Mouse (Mus musculus): ENCODE results near the gene Dnah10. TPM values are rescaled to one million over a fixed set of nuclear protein-coding genes. Genes with fewer than 3 reads are reported as not detected.
A peak's percentile ranks its signal among the peaks of the same experiment; 100 is the strongest.

The Dnah10 gene
- total RNA-seq, 2 experiments from 2014 or later = 0.05 to 0.18 TPM

DNA sequence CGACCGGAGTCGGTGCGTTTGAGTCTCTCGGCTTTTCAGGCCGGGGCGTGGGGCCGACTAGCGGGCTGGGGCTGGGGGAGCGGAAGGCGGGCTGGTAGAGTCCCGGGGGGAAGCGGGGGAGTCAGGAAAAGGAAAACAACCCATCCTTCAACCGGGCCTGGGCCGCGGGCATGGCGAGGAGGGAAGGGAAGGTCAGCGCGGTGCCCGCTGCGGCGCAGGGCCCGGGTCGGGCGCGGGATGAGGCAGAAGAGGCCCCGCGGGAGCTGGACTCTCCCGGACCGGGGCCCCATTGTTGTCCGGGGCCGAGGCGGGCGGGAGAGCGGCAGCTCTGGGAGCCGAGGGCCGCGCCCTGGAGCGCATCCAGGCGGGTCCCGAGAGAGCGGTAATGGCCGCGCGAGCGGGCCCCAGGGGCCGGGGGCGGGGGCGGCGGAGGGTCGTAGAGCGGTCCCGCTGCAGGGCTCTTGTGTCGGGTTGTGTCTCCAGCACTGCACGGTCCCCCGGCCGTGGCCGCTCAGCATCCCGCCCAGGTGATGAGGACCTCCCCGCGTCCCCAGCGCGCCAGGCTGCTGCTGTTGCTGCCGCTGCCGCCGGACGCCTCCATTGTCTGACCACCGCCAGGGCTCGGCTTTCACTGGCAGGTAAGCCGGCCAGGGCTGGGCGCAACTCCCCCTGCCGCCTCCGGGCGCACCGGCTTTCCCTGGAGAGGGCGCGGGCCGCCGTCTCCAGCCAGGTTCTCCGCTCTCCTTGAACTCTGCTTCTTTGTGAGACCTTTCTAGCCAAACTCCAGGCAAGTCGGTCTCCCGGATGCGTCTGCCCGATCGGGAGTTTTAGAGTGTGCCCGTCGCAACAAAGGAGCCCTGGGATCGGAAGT lies 138.2 kb downstream of the Dnah10 start:
- no peak for DNase-seq (ENCODE audit: low spot score)

GRCm38 (mm10) chr5:124868981-124869380 lies 144.1 kb downstream of the Dnah10 start:
- peak; percentile 45 for DNase-seq (ENCODE audit: low spot score)

GRCm38 (mm10) chr5:124872033-124872432 lies 147.1 kb downstream of the Dnah10 start:
- peak; percentile 22 for DNase-seq (ENCODE audit: low spot score)

GRCm38 (mm10) chr5:124873096-124873495 lies 148.2 kb downstream of the Dnah10 start:
- DNase-seq (ENCODE audit: low spot score) = no peak

DNA sequence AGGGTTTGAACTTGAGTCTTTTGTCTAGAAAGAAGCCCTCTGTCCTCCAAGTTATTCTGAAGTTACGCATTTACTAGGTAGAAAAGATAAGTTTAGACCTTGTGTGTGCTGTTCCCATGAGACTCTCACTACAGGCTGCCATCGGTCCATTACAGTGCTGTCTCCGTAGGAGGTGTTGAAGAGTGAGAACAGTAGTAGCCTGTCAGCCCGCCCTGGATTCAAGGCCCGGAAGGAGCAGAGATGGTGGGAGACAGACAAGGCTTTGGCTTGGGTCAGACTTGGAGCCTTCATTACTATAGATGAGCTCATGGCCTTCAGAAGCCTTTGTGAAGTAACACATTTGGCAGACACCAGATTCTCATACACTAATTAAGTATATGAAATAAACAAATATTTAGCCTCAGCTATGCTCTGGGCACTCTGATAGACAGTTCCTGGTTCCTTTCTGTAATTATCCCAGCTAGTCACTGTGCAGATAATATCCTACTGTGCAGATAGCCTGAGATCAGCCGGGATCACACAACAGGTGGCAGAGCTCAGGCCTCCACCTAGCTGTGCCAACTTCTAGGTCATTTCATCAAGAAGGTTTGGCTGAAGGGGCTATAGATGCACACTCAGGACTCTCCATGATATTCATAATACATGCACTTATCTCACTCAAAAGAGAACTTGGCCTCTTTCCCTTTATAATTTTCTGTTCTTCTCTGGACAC lies 149.2 kb downstream of the Dnah10 start:
- no peak for DNase-seq (ENCODE audit: low spot score)

DNA sequence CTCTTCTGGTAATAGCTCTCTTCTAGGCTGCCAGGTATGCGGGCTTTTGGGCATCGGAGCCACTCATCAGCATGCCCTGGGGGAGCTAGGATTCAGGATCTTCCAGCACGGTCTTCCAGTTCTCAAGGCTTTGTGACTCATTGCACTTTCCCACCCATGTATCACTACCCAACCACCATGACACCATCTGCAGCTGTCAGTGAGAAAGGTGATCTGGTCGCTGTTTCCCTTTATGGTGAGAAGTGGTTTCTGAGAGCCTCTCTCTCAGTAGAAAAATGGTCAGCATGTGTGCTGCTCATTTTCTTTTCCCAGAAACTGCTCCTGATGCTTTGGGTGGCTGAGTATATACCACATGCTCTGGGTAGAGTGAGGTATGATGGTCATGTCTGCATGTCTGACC lies 154.4 kb downstream of the Dnah10 start:
- DNase-seq (ENCODE audit: low spot score) = no peak

GRCm38 (mm10) chr5:124879801-124880200 lies 154.9 kb downstream of the Dnah10 start:
- DNase-seq (ENCODE audit: low spot score) = no peak

DNA sequence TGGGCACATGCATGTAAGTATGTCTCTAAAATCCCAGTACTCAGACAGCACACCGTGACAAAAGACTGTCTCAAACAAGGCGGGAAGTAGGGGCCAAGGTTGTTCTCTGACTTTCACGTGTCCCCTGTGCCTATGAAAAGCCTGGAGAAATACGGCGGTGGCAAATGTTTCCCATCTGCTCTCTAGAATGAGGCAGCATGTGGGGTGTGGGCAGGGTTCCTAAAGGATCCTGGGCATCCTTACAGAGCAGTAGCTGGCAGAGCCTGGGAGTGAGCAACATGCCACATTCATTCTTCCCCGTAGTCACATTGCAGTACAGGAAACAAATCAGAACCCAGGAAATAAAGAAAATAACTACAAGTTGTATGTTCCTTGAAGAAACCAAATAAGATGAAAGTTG lies 159.0 kb downstream of the Dnah10 start:
- no peak for DNase-seq (ENCODE audit: low spot score)

Other genes starting within 250 kb of the Dnah10 start
- gene Rilpl2, start 246.7 kb upstream of the Dnah10 start, total RNA-seq (2021) = 1 to 10 TPM; 4.6 to 5.6 TPM
- gene Snrnp35, start 242.0 kb upstream of the Dnah10 start, total RNA-seq (2021) = 10 to 100 TPM; 21.0 to 28.1 TPM
- gene Rilpl1, start 193.7 kb upstream of the Dnah10 start, total RNA-seq (2021) = 100 to 1,000 TPM; 261 to 262 TPM
- gene Tmed2, start 184.4 kb upstream of the Dnah10 start, total RNA-seq (2021) = 100 to 1,000 TPM; 145 to 151 TPM
- 1 to 10 TPM; 4.1 to 4.2 TPM for gene Ddx55, start 172.2 kb upstream of the Dnah10 start, total RNA-seq (2021)
- gene Eif2b1, start 146.0 kb upstream of the Dnah10 start, total RNA-seq (2021) = 10 to 100 TPM; 36.0 to 36.2 TPM
- gene Gtf2h3, start 145.9 kb upstream of the Dnah10 start, total RNA-seq (2021) = 10 to 100 TPM; 17.0 to 18.1 TPM
- gene Atp6v0a2, start 96.5 kb upstream of the Dnah10 start, total RNA-seq (2021) = 10 to 100 TPM; 31.2 to 33.2 TPM
- under 1 TPM; 0.30 to 0.45 TPM for gene Ccdc92, start 137.3 kb downstream of the Dnah10 start, total RNA-seq (2021)
- 10 to 100 TPM; 15.9 to 22.7 TPM for gene Zfp664, start 137.6 kb downstream of the Dnah10 start, total RNA-seq (2021)